Comparison of ENCODE assay signal across 19 mouse cellular contexts in the genomic region with DNA sequence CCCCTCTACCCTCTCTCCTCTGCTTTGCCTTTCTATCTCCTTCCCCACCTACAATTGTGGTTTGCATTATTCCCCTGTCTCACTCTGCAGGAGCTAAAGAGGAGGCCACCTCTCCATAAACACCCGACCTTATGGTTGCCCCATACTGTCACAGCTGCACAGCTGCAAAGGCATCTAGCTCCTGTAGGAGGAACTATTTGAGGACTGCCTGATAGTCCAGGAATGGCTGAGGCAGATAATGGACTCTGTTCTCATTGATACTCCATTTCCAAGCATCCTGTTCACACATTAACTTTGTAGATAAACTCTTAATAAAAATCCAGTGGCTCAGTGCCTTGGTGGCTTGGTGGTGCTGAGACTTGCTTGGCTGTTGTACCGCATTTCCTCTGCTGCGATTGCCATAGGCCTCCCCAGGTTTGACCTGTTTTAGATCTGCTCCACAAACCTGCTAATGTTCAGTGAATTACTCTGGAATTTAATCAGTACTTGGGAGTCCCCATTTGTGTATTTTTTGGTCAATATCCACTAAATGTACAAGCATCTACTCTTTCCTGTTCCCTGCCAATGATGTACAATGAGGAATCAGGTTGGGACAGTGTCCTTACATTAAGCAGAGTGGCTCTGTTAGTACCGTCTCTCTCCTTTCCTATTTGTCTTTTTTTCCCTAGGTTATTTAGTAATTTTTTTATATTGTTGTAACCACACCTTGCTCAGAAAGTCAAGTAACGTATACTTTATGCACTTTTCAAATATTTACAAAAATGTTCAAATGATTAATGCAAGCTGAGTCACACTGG.
DNase-seq lines count a peak whose midpoint lies in the region; ATAC-seq and TF ChIP-seq lines count a peak whose summit lies in the region.
"Had no signal": no experiment of that assay in that cellular context is flagged by ENCODE, and none has a peak within 500 bp of the region (broad histone marks: within the 10 kb centered on the region; RNA-seq: fewer than 3 reads in every experiment).

No protein-coding gene starts in this region.

- TF ChIP-seq RAD21 in MEL (IDR thresholded peaks at IDR 0.05; ENCODE audit: low read depth, low read length), result no peak

- intact Hi-C loops in heart, postnatal 10 days (cut with DNase I), result no loop called here

- TF ChIP-seq CTCF in MEL (IDR thresholded peaks at IDR 0.05 in 2 of 3, conservative IDR thresholded peaks at IDR 0.05 in 1 of 3; ENCODE audit: control insufficient read depth in 1 of 3, insufficient read depth in 1 of 3, low read depth in 2 of 3, low read length in 3 of 3, poor library complexity in 1 of 3, severe bottlenecking in 1 of 3), result no peak
- TF ChIP-seq CTCF in intestine, postnatal 0 days (IDR thresholded peaks at IDR 0.05; ENCODE audit: low read depth), result peak; percentile 50

- no peaks in the 10 kb centered on the region for H3K36me3 ChIP-seq in heart, embryonic 15.5 days
- H3K36me3 ChIP-seq in MEL (ENCODE audit: control insufficient read depth in 1 of 2, insufficient read depth in 2 of 2, low read length in 2 of 2), result peaks cover 0 to 15% of the 10 kb centered on the region in 2 experiments; a peak in 2 of 4 replicates
- H3K36me3 ChIP-seq in intestine, postnatal 0 days (ENCODE audit: control insufficient read depth, insufficient read depth), result no peaks in the 10 kb centered on the region
- no peaks in the 10 kb centered on the region for H3K36me3 ChIP-seq in stomach, embryonic 15.5 days
- H3K36me3 ChIP-seq: embryonic facial prominence, embryonic 13.5 days; forebrain, embryonic 15.5 days; hindbrain, embryonic 12.5 days; kidney, embryonic 15.5 days had no signal

- DNase-seq in heart, postnatal 10 days, result no peak
- peak; percentile 92 for DNase-seq in MEL (ENCODE audit: low read depth, low spot score)
- no peak for DNase-seq in layer of hippocampus, postnatal 36 days
- DNase-seq in left cerebral cortex, adult 9 months (ENCODE audit: low spot score in 2 of 2), result no peak
- DNase-seq: adrenal gland, adult 8-10 months; B cell, adult 2 months; cerebellum, adult 11 months; gastrocnemius, postnatal 25 days; thymus, adult 18-20 months; thymus, postnatal 4 days had no signal

- no peak overlapping the region for H3K4me3 ChIP-seq in heart, embryonic 15.5 days
- no peak overlapping the region for H3K4me3 ChIP-seq in MEL (ENCODE audit: control insufficient read depth in 1 of 2, insufficient read depth in 1 of 2, low read depth in 2 of 2, low read length in 2 of 2)
- no peak overlapping the region for H3K4me3 ChIP-seq in intestine, postnatal 0 days (ENCODE audit: low read depth, low read length)
- no peak overlapping the region for H3K4me3 ChIP-seq in stomach, embryonic 15.5 days (replicated peaks)
- H3K4me3 ChIP-seq: embryonic facial prominence, embryonic 13.5 days; forebrain, embryonic 15.5 days; hindbrain, embryonic 12.5 days; kidney, embryonic 15.5 days had no signal

- H3K27ac ChIP-seq in heart, embryonic 15.5 days, result peak overlapping the region; percentile 2; the same call in 1 of the 2 replicates
- H3K27ac ChIP-seq in MEL (ENCODE audit: control insufficient read depth, low read depth, low read length), result peak overlapping the region; percentile 55
- no peak overlapping the region for H3K27ac ChIP-seq in intestine, postnatal 0 days (ENCODE audit: low read depth, low read length)
- no peak overlapping the region for H3K27ac ChIP-seq in stomach, embryonic 15.5 days
- H3K27ac ChIP-seq: embryonic facial prominence, embryonic 13.5 days; forebrain, embryonic 15.5 days; hindbrain, embryonic 12.5 days; kidney, embryonic 15.5 days; macrophage had no signal

- WGBS in heart, embryonic 15.5 days, result 35% methylated on average over 5 of the region's 5 CpGs
- 36% methylated on average over 5 of the region's 5 CpGs for WGBS in intestine, postnatal 0 days
- 46% methylated on average over 5 of the region's 5 CpGs for WGBS in stomach, embryonic 15.5 days

- no peaks in the 10 kb centered on the region for H3K9me3 ChIP-seq in heart, embryonic 15.5 days (replicated peaks)
- no peaks in the 10 kb centered on the region for H3K9me3 ChIP-seq in MEL (replicated peaks; ENCODE audit: insufficient read depth, low read length)
- H3K9me3 ChIP-seq in intestine, postnatal 0 days (ENCODE audit: control insufficient read depth), result no peaks in the 10 kb centered on the region
- H3K9me3 ChIP-seq in stomach, embryonic 15.5 days, result no peaks in the 10 kb centered on the region
- H3K9me3 ChIP-seq: embryonic facial prominence, embryonic 13.5 days; forebrain, embryonic 15.5 days; hindbrain, embryonic 12.5 days; kidney, embryonic 15.5 days had no signal

- no peak overlapping the region for H3K4me2 ChIP-seq in heart, embryonic 15.5 days
- H3K4me2 ChIP-seq in intestine, postnatal 0 days (replicated peaks; ENCODE audit: low read depth), result 0 out of 2 replicates have a peak overlapping the region, but pooled peaks have one; percentile 9
- H3K4me2 ChIP-seq in stomach, embryonic 15.5 days, result no peak overlapping the region
- H3K4me2 ChIP-seq: embryonic facial prominence, embryonic 13.5 days; forebrain, embryonic 15.5 days; hindbrain, embryonic 12.5 days; kidney, embryonic 15.5 days; midbrain, embryonic 11.5 days had no signal

- TF ChIP-seq EP300 in MEL (IDR thresholded peaks at IDR 0.05; ENCODE audit: low read depth in 1 of 2, low read length in 2 of 2), result peak; percentile 96 to 99

- no peak for TF ChIP-seq POLR2A in MEL (IDR thresholded peaks at IDR 0.05; ENCODE audit: control insufficient read depth in 1 of 2, insufficient read depth in 1 of 2, low read depth in 1 of 2, low read length in 2 of 2, poor library complexity in 1 of 2)

- peak; percentile 50; the same call in 1 of the 2 replicates for ATAC-seq in heart, embryonic 15.5 days (replicated peaks; ENCODE audit: insufficient number of reproducible peaks, insufficient read depth, low FRiP score, low read depth)
- ATAC-seq in intestine, postnatal 0 days, result peak; percentile 89
- ATAC-seq in stomach, embryonic 15.5 days (ENCODE audit: insufficient read depth, low FRiP score, low read depth), result peak; percentile 63; the same call in 1 of the 2 replicates
- ATAC-seq: forebrain, embryonic 15.5 days had no signal

- H3K27me3 ChIP-seq in heart, embryonic 15.5 days, result no peaks in the 10 kb centered on the region
- H3K27me3 ChIP-seq in MEL (ENCODE audit: control insufficient read depth in 1 of 2, insufficient read depth in 2 of 2, low read length in 2 of 2), result no peaks in the 10 kb centered on the region
- no peaks in the 10 kb centered on the region for H3K27me3 ChIP-seq in intestine, postnatal 0 days (replicated peaks; ENCODE audit: control insufficient read depth, insufficient read depth, low read length)
- H3K27me3 ChIP-seq in stomach, embryonic 15.5 days (replicated peaks), result no peaks in the 10 kb centered on the region
- H3K27me3 ChIP-seq: embryonic facial prominence, embryonic 13.5 days; forebrain, embryonic 15.5 days; hindbrain, embryonic 12.5 days; kidney, embryonic 15.5 days had no signal

- H3K4me1 ChIP-seq in heart, embryonic 15.5 days (replicated peaks), result peaks cover 11% of the 10 kb centered on the region
- H3K4me1 ChIP-seq in MEL (ENCODE audit: control insufficient read depth in 1 of 2, insufficient read depth in 2 of 2, low read length in 2 of 2), result peaks cover 0 to 6% of the 10 kb centered on the region in 2 experiments; a peak in 2 of 4 replicates
- H3K4me1 ChIP-seq in intestine, postnatal 0 days (replicated peaks; ENCODE audit: control insufficient read depth, insufficient read depth, low read length), result no peaks in the 10 kb centered on the region
- H3K4me1 ChIP-seq in stomach, embryonic 15.5 days, result no peaks in the 10 kb centered on the region
- H3K4me1 ChIP-seq: embryonic facial prominence, embryonic 13.5 days; forebrain, embryonic 15.5 days; hindbrain, embryonic 12.5 days; kidney, embryonic 15.5 days had no signal

- no peak overlapping the region for H3K9ac ChIP-seq in heart, embryonic 15.5 days
- H3K9ac ChIP-seq in MEL (ENCODE audit: control insufficient read depth, low read depth, low read length, poor library complexity, severe bottlenecking), result no peak overlapping the region
- H3K9ac ChIP-seq in intestine, postnatal 0 days (ENCODE audit: low read depth, low read length), result no peak overlapping the region
- H3K9ac ChIP-seq in stomach, embryonic 15.5 days, result no peak overlapping the region
- H3K9ac ChIP-seq: embryonic facial prominence, embryonic 13.5 days; forebrain, embryonic 15.5 days; hindbrain, embryonic 12.5 days; kidney, embryonic 15.5 days had no signal

- no peaks in the 10 kb centered on the region for H3K79me2 ChIP-seq in MEL (ENCODE audit: control insufficient read depth, insufficient read depth, low read length, poor library complexity)

TF ChIP-seq in MEL, 35 proteins besides CTCF, POLR2A, EP300 and RAD21 (continues in another document):
- TF ChIP-seq MYC (IDR thresholded peaks at IDR 0.05; ENCODE audit: low read depth, low read length) (no peak), HCFC1 (IDR thresholded peaks at IDR 0.05; ENCODE audit: low read depth, low read length) (0 out of 2 replicates have a peak, but pooled peaks have one; percentile 25), MAX (IDR thresholded peaks at IDR 0.05; ENCODE audit: low read length) (no peak), E2F4 (IDR thresholded peaks at IDR 0.05; ENCODE audit: borderline replicate concordance, low read depth, low read length) (no peak), RCOR1 (IDR thresholded peaks at IDR 0.05; ENCODE audit: low read depth, low read length) (peak; percentile 89), UBTF (IDR thresholded peaks at IDR 0.05; ENCODE audit: borderline replicate concordance, insufficient read depth, low read depth, low read length) (no peak), BHLHE40 (IDR thresholded peaks at IDR 0.05; ENCODE audit: borderline replicate concordance, low read depth, low read length) (peak; percentile 51; the same call in 1 of the 2 replicates), ZKSCAN1 (IDR thresholded peaks at IDR 0.05; ENCODE audit: low read depth, low read length) (no peak), MAZ (IDR thresholded peaks at IDR 0.05; ENCODE audit: low read depth, low read length) (0 out of 2 replicates have a peak, but pooled peaks have one; percentile 22), TAL1 (IDR thresholded peaks at IDR 0.05; ENCODE audit: low read length) (peak; percentile 97), SMC3 (IDR thresholded peaks at IDR 0.05; ENCODE audit: low read depth, low read length) (0 out of 2 replicates have a peak, but pooled peaks have one; percentile 16), CHD2 (IDR thresholded peaks at IDR 0.05; ENCODE audit: low read length) (no peak), ZNF384 (IDR thresholded peaks at IDR 0.05; ENCODE audit: low read depth, low read length) (no peak), ETS1 (IDR thresholded peaks at IDR 0.05; ENCODE audit: low read depth, low read length) (peak; percentile 96), POLR2AphosphoS5 (IDR thresholded peaks at IDR 0.05; ENCODE audit: borderline replicate concordance, low read depth, low read length) (no peak), MYB (IDR thresholded peaks at IDR 0.05; ENCODE audit: low read depth, low read length) (no peak), MEF2A (IDR thresholded peaks at IDR 0.05; ENCODE audit: extremely low read depth, insufficient replicate concordance, low read depth, low read length, poor library complexity, severe bottlenecking) (peak; percentile 61; the same call in 1 of the 2 replicates)

Comparison
In these comparisons a context has a peak if more than half of its experiments do, and no peak if none do; other contexts are left out.
1. H3K27ac ChIP-seq: peak in heart, embryonic 15.5 days (single experiment) and MEL (single experiment); none in intestine, postnatal 0 days (single experiment) and stomach, embryonic 15.5 days (single experiment).
2. Peak in every context shown above with its lines, with median percentiles within 50 percentile points of each other: ATAC-seq.